Mouse (Mus musculus) T-helper 1 cell (primary cell): Measurements from ENCODE around the gene Plcl1.

Source experiments
- in situ Hi-C: fragments of 300-600 bp; cut with MboI, MseI; formaldehyde crosslinking; loops from one replicate; pipeline ENCODE4 v1.15.1; 2025; ENCODE audit warnings: high pct_unique_total_duplicates

The Plcl1 gene

DNA sequence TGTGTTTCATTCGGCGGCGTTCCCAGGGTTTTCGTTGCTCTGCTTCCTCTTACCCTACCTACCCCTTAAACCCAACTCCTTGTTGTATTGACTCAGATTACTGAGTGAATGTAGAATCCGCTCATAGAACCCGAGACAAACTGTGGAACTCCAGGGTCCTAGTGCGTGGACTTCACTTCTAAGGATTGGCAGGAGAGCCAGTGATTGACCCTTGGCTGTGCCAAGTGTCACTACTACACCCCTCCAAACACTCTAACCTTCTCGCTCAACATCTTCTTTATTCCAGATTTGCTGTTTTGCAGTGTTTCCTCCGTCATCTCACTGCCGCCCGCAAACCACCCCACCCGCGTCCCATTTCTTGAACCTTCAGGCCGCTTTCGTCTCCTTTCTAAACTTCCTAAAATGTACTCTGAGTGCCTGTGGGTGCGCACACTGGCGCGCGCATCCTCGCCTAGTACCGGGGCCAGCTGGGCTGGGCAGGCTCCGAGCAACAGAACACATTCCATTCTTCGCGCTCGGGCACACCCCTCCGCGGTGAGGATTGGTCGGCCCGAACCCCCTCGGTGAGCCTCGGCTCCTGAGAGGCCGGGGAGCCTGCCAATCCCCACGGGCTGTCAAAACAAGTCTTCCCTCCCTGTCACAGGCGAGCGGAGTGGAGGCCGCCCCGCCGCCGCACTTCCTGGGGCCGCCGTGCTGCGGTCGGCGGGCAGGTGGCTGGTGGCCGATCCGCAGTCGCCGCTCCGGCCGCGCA is at the start of gene Plcl1:
TSS of gene Plcl1 (plus strand) at position 650 of the 751 bp plus-strand sequence.
- in situ Hi-C loops = loop anchor here (10.0 kb wide), 1 partner anchor 469 kb away; no protein-coding TSS in a partner anchor

- in situ Hi-C loops = no loop called here
Measured at GRCm38 (mm10) chr1:55362634-55363033, 43.1 kb upstream of the Plcl1 start.

DNA sequence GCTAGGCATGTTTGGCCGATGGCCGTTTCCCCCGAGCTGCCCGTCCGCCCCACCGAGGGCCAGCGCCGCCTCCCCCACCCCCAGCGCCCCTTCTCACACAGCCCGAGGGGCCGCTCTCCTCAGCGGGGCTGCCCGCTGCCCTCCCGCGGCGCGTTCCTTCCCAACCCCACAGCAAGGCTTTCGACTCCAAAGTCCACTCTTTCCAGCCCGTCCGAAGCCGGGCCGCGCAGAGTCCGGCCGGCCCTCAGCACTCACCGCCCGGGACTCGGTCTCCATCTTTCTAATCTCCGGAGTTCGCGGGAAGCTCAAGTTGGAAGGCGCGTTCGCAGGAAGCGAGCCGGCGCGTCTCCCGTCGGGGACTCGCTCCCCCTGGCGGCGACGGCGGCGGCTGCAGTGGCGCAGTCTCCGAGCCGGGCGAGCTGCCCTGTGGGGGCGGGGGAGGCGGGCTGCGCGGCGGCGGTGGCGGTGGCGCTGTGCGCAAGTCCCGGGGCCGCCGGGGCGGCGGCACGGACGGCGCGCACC is 42.6 kb upstream of the Plcl1 start, which contains the start of gene Boll:
TSS of gene Boll (minus strand) at position 426 of the 522 bp plus-strand sequence.
- in situ Hi-C loops = no loop called here

DNA sequence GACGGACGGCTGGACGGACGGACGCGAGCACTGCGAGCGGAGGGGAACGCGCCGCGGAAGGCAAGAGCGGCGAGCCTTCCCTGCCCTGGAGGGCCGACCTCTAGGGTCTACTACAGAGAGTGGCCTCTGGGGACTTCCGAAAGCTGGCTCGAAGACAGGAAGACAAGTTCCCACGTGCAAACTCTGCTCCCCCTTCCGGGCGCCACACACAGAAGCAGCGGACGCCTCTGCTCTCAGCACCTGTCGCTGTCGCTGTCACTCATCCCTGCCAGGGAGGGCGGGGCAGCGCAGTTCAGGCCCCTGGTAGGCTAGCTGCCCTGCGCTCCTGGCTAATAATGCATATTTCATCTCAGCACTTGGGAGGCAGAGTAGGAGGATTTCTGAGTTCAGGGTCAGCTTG is 42.1 kb upstream of the Plcl1 start:
- in situ Hi-C loops = no loop called here

DNA sequence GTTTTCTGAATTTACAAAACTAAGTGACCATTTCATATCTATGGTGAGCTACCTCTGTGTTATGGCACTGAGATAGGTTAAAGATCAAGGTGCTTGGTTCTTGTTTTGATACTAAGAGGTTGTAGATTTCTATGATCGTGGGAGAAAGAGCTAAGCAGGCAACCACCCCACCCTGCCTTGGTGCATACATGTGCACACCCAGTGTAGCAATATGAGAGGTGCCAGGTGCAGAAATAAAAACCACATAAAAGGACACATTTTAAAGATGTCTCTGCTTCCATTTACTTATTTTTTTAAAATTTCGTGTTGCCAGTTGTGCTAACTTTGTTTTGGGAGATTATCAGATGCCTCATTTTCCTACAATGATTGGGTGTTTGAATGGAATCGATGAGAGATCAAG is 33.1 kb upstream of the Plcl1 start:
- in situ Hi-C loops = loop anchor here (5.0 kb wide), 1 partner anchor 135 kb away; the partner anchor contains the start of gene Mars2

- in situ Hi-C loops = no loop called here
Measured at GRCm38 (mm10) chr1:55380527-55380926, 25.2 kb upstream of the Plcl1 start.

- in situ Hi-C loops = no loop called here
Measured at GRCm38 (mm10) chr1:55383114-55383773, 22.5 kb upstream of the Plcl1 start.

DNA sequence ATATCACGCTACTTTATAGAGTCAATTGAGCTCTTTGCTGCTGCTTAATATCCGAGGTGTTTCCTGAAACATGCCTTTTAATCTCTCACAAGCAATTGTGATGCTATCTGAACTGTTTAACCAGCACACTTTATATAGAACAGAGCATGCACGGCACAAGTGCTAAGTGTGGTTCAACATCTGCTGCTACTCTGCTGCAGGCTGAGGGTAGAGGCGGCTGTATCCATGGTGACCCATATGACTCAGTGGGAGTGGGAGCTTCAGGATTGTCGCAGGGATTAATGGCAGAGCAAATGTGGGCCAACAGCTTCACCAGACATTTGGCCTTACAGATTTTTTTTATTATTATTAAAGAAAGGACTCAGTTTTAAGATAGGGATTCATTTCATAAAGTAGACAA is 5.8 kb upstream of the Plcl1 start:
- in situ Hi-C loops = loop anchor here (5.0 to 10.0 kb wide), 2 partner anchors 337 to 475 kb away; no protein-coding TSS in a partner anchor

- in situ Hi-C loops = loop anchor here (5.0 to 10.0 kb wide), 2 partner anchors 333 to 470 kb away; no protein-coding TSS in a partner anchor
Measured at GRCm38 (mm10) chr1:55404439-55404838, 1.3 kb upstream of the Plcl1 start.

- in situ Hi-C loops = loop anchor here (10.0 kb wide), 1 partner anchor 469 kb away; no protein-coding TSS in a partner anchor
Measured at GRCm38 (mm10) chr1:55406023-55406413, 297 bp downstream of the Plcl1 start.

GRCm38 (mm10) chr1:55406531-55407375 is 1.0 kb downstream of the Plcl1 start:
- in situ Hi-C loops = loop anchor here (10.0 kb wide), 1 partner anchor 468 kb away; no protein-coding TSS in a partner anchor

DNA sequence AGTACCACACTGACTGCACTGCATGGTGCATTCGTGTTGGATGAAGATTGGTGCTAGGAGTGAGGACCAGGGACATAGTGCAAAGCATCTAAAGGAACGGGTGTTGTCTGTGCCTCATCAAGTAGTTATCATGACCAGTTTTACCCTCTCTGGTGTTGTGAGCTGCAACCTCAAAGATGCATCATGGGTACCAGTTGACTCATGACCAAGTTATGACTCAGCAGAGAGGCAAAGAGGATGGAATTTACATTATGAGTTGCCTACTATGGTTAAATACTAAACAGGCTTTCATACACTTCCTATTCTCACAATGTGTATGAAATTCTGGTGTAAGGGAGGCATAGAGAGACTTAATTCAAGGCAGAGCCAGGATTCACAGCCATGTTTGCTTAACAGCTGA is 4.9 kb downstream of the Plcl1 start:
- in situ Hi-C loops = loop anchor here (10.0 kb wide), 1 partner anchor 1784 kb away; no protein-coding TSS in a partner anchor

GRCm38 (mm10) chr1:55411079-55411478 is 5.4 kb downstream of the Plcl1 start:
- in situ Hi-C loops = loop anchor here (10.0 kb wide), 1 partner anchor 1784 kb away; no protein-coding TSS in a partner anchor

DNA sequence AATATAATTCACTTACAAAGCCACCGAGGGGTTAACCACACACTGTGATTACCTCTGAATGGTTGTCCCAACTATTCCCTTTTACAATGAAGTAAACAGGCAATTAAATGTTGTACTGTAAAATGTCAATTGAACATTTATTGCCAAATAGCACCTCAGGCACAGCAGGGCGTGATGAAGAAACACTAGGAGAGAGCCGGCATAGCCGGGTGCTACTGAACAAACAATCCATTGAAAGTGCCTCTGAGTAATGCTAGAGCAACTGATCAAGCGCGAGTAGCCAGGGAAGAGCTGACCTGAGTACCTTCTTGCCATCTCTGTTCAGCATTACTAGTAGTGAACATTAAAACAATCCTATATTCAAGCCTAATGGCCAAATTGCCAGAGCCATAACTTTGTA is 6.8 kb downstream of the Plcl1 start:
- in situ Hi-C loops = loop anchor here (10.0 kb wide), 1 partner anchor 1782 kb away; no protein-coding TSS in a partner anchor

DNA sequence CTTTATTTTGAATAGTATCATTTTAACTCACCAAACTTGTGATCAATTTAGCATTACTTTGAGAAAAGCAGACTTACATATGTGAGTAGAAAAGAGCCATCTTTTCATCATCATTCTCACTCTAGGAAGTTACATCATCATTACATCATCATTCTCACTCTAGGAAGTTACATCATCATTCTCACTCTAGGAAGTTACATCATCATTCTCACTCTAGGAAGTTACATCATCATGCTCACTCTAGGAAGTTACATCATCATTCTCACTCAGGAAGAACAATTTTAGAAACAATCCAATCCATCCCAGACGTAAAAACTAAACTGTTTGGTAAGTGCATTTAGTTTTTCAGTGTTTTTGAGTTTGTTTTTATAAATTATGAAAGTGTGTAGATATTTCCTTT is 7.8 kb downstream of the Plcl1 start:
- in situ Hi-C loops = loop anchor here (10.0 kb wide), 1 partner anchor 1781 kb away; no protein-coding TSS in a partner anchor

DNA sequence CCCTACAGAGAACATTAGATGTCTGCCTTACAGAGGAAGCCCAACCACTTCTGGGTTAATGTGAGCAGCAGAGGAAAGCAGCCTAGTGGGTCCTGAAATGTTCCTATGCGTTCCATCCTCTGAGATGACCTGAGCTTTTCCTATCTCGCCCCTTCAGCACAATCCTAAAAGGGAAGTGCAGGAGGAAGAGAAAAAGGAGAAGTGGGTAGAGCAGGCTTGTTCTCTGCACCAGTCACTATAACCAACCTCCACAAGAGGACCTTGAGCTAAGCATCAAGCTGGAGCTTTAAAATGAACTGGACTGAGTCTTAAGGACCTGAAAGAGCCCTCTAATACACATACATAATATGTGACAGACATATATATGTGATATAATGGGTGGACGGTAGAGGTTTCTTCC is 13.2 kb downstream of the Plcl1 start:
- in situ Hi-C loops = loop anchor here (10.0 kb wide), 1 partner anchor 1776 kb away; no protein-coding TSS in a partner anchor

- in situ Hi-C loops = no loop called here
Measured at GRCm38 (mm10) chr1:55427607-55428006, 21.9 kb downstream of the Plcl1 start.

GRCm38 (mm10) chr1:55429051-55429450 is 23.3 kb downstream of the Plcl1 start:
- in situ Hi-C loops = no loop called here

DNA sequence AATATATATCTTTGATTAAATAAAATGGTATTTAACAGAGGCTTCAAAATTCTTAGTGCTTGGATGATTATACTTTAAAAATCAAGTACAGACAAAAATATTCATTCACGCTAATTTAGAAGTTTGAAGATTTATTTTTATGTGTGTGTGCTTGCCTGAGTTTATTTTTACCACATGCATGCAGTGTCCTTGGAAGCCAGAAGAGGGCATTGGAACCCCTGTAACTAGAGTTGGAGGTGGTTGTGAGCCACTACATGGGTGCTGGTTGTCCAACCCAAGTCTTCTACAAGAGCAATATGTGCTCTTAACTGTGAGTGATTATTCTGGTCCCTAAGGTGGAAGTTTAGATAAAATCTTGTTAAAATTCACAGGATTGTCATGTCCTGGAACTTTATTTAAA is 24.0 kb downstream of the Plcl1 start:
- in situ Hi-C loops = no loop called here

DNA sequence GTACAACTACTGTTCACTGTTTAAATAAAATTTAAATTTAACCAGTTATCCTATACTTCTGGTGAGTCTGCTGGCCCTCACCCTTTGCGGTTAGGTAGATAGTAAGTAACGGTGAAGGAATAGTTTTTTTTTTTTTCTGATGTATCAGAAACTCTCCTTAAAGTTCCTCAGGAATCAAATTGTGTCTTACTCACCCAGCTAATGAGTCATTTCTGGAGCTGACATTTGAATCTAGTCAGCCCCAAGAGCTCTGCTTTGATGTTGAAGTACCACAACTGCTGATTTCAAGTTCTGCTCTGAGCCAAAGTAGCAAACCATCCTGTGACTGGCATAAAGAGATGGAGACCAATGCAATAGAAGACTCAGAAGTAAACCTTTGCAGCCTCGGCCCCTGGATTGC is 24.9 kb downstream of the Plcl1 start:
- in situ Hi-C loops = no loop called here

GRCm38 (mm10) chr1:55436589-55436988 is 30.9 kb downstream of the Plcl1 start:
- in situ Hi-C loops = no loop called here
